In genomic region chr5:150114007-150114406, GRCm38 (mm10) we compare ENCODE assay signal across 10 mouse cellular contexts. TPM values are rescaled to one million over a fixed set of nuclear protein-coding genes. Genes with fewer than 3 reads are reported as not detected.
DNase-seq lines count a peak whose midpoint lies in the region; ATAC-seq lines count a peak whose summit lies in the region.
"Had no signal": no experiment of that assay in that cellular context is flagged by ENCODE, and none has a peak within 500 bp of the region (broad histone marks: within the 10 kb centered on the region; RNA-seq: fewer than 3 reads in every experiment).

No protein-coding gene starts in this region.

- no peaks in the 10 kb centered on the region for H3K36me3 ChIP-seq in heart, embryonic 12.5 days
- H3K36me3 ChIP-seq in hindbrain, embryonic 14.5 days (replicated peaks; ENCODE audit: control insufficient read depth, insufficient read depth), result no peaks in the 10 kb centered on the region

- no peak overlapping the region for H3K4me2 ChIP-seq in heart, embryonic 12.5 days
- no peak overlapping the region for H3K4me2 ChIP-seq in hindbrain, embryonic 14.5 days (replicated peaks)

- WGBS in heart, embryonic 12.5 days, result 75% methylated on average over 7 of the region's 7 CpGs
- WGBS in hindbrain, embryonic 14.5 days, result 78% methylated on average over 7 of the region's 7 CpGs

- H3K27me3 ChIP-seq in heart, embryonic 12.5 days (replicated peaks), result no peaks in the 10 kb centered on the region
- no peaks in the 10 kb centered on the region for H3K27me3 ChIP-seq in hindbrain, embryonic 14.5 days (ENCODE audit: control insufficient read depth, insufficient read depth, low read length)

- DNase-seq in heart, postnatal 4 days, result peak; percentile 60
- peak; percentile 62 for DNase-seq in right cerebral cortex, postnatal 4 days
- no peak for DNase-seq in right cerebral cortex, adult 2 months (ENCODE audit: low spot score in 2 of 2)
- peak; percentile 43 for DNase-seq in lung, postnatal 10 days
- peak; percentile 69 for DNase-seq in thymus, postnatal 4 days
- no peak for DNase-seq in hindbrain, embryonic 14.5 days (ENCODE audit: low spot score)
- no peak for DNase-seq in kidney, adult 18-20 months
- DNase-seq: gastrocnemius, postnatal 14 days; layer of hippocampus, adult 9-11 months had no signal

- H3K27ac ChIP-seq in heart, embryonic 12.5 days (ENCODE audit: poor library complexity, severe bottlenecking), result no peak overlapping the region
- no peak overlapping the region for H3K27ac ChIP-seq in hindbrain, embryonic 14.5 days

- no peak for ATAC-seq in heart, embryonic 12.5 days (ENCODE audit: insufficient number of reproducible peaks, low FRiP score)
- no peak for ATAC-seq in hindbrain, embryonic 14.5 days (ENCODE audit: low FRiP score)

- H3K9me3 ChIP-seq in heart, embryonic 12.5 days (replicated peaks), result peaks cover 3% of the 10 kb centered on the region; the same call in 1 of the 2 replicates
- H3K9me3 ChIP-seq in hindbrain, embryonic 14.5 days (ENCODE audit: control insufficient read depth, low read length), result no peaks in the 10 kb centered on the region

- peaks cover 23% of the 10 kb centered on the region for H3K4me1 ChIP-seq in heart, embryonic 12.5 days (replicated peaks)
- H3K4me1 ChIP-seq in hindbrain, embryonic 14.5 days (replicated peaks; ENCODE audit: control insufficient read depth, insufficient read depth, low read length), result peaks cover 13% of the 10 kb centered on the region; the same call in 1 of the 2 replicates

- no peak overlapping the region for H3K4me3 ChIP-seq in heart, embryonic 12.5 days
- H3K4me3 ChIP-seq in hindbrain, embryonic 14.5 days (replicated peaks; ENCODE audit: low read length), result no peak overlapping the region

- no peak overlapping the region for H3K9ac ChIP-seq in heart, embryonic 12.5 days
- no peak overlapping the region for H3K9ac ChIP-seq in hindbrain, embryonic 14.5 days

RNA-seq across cellular contexts. Expression of gene Fry, which starts 4.4 kb away (rescaled TPM):
- 100 to 1,000 TPM; 169 to 174 TPM for total RNA-seq in heart, postnatal 4 days (2021)
- polyA plus RNA-seq in heart, embryonic 12.5 days (2016; fragmentation: Nextera tagmentation; extraction: Ambion mirVana), result 30.6 and 37.2 TPM in 2 replicates
- 58.8 and 66.7 TPM in 2 replicates for polyA plus RNA-seq in hindbrain, embryonic 14.5 days (2014; fragmentation: Nextera tagmentation; extraction: Ambion mirVana)

Comparison
In these comparisons a context has a peak if more than half of its experiments do, and no peak if none do; other contexts are left out.
1. DNase-seq: peak in heart, postnatal 4 days (single experiment), right cerebral cortex, postnatal 4 days (single experiment), lung, postnatal 10 days (single experiment) and thymus, postnatal 4 days (single experiment); none in right cerebral cortex, adult 2 months (0 of 2), hindbrain, embryonic 14.5 days (single experiment) and kidney, adult 18-20 months (single experiment).